Mouse (Mus musculus) heart, adult 9 months (tissue): ENCODE measurements around the gene 1700016K19Rik.

Experiments used
- DNase-seq, 2 experiments: peaks; one replicate each; pipeline ENCODE4 v3.0.0; 2022; ENCODE audit warnings: low spot score in 2 of 2

Gene 1700016K19Rik

GRCm38 (mm10) chr11:75999440-76000155, at the start of gene 1700016K19Rik:
TSS of gene 1700016K19Rik (plus strand) at chr11:75999912.
- peak; percentile 49 to 61 for DNase-seq

- no peak for DNase-seq
Measured at GRCm38 (mm10) chr11:75950459-75950858, 49.3 kb upstream of the 1700016K19Rik start.

- DNase-seq, result no peak
Measured at GRCm38 (mm10) chr11:75951895-75952294, 47.8 kb upstream of the 1700016K19Rik start.

- no peak for DNase-seq
Measured at GRCm38 (mm10) chr11:75954896-75955295, 44.8 kb upstream of the 1700016K19Rik start.

GRCm38 (mm10) chr11:75956651-75957050, 43.1 kb upstream of the 1700016K19Rik start:
- no peak for DNase-seq

- no peak for DNase-seq
Measured at GRCm38 (mm10) chr11:75957124-75957832, 42.4 kb upstream of the 1700016K19Rik start.

- no peak for DNase-seq
Measured at GRCm38 (mm10) chr11:75961782-75962181, 37.9 kb upstream of the 1700016K19Rik start.

GRCm38 (mm10) chr11:75963730-75964475, 35.8 kb upstream of the 1700016K19Rik start:
- no peak for DNase-seq

GRCm38 (mm10) chr11:75964476-75964730, 35.3 kb upstream of the 1700016K19Rik start:
- no peak for DNase-seq

- no peak for DNase-seq
Measured at GRCm38 (mm10) chr11:75965674-75966400, 33.9 kb upstream of the 1700016K19Rik start.

GRCm38 (mm10) chr11:75966401-75967372, 33.0 kb upstream of the 1700016K19Rik start:
- peak; percentile 79 to 85 for DNase-seq

- no peak for DNase-seq
Measured at GRCm38 (mm10) chr11:75968761-75969160, 31.0 kb upstream of the 1700016K19Rik start.

GRCm38 (mm10) chr11:75970629-75971028, 29.1 kb upstream of the 1700016K19Rik start:
- no peak for DNase-seq

- DNase-seq, result no peak
Measured at GRCm38 (mm10) chr11:75972188-75972587, 27.5 kb upstream of the 1700016K19Rik start.

- DNase-seq, result no peak
Measured at GRCm38 (mm10) chr11:75972916-75973567, 26.7 kb upstream of the 1700016K19Rik start.

- no peak for DNase-seq
Measured at GRCm38 (mm10) chr11:75973988-75974387, 25.7 kb upstream of the 1700016K19Rik start.

GRCm38 (mm10) chr11:75976748-75977147, 23.0 kb upstream of the 1700016K19Rik start:
- DNase-seq, result peak in 1 of 2 experiments; percentile 35

GRCm38 (mm10) chr11:75978051-75978450, 21.7 kb upstream of the 1700016K19Rik start:
- no peak for DNase-seq

- no peak for DNase-seq
Measured at GRCm38 (mm10) chr11:75980413-75980812, 19.3 kb upstream of the 1700016K19Rik start.

GRCm38 (mm10) chr11:75983194-75983593, 16.5 kb upstream of the 1700016K19Rik start:
- DNase-seq, result no peak
